Mouse (Mus musculus) limb, embryonic 12.5 days (tissue): ENCODE results near the gene Zbtb16. TPM values are rescaled to one million over a fixed set of nuclear protein-coding genes. Genes with fewer than 3 reads are reported as not detected.

Experiments used
- ATAC-seq: fragments of 200-750 bp; cut with Nextera tagmentation; 2 replicates; pipeline ENCODE4 v1.8.0; 2017; ENCODE audit warnings: low read depth, moderate TSS enrichment; ENCODE audit not compliant: insufficient number of reproducible peaks, insufficient read depth, low FRiP score, low TSS enrichment
- H3K27ac ChIP-seq: fragments of 300-500 bp; sonication (generic); 2 replicates; pipeline ENCODE4 v1.5.1; 2016; ENCODE audit warnings: mild to moderate bottlenecking, moderate library complexity
- H3K27me3 ChIP-seq: fragments of 300-500 bp; sonication (generic); 2 replicates; pipeline ENCODE4 v1.6.1; 2016; ENCODE audit warnings: mild to moderate bottlenecking, moderate library complexity
- H3K36me3 ChIP-seq: fragments of 300-500 bp; sonication (generic); 2 replicates; pipeline ENCODE4 v1.6.1; 2016; ENCODE audit warnings: mild to moderate bottlenecking, moderate library complexity
- H3K4me1 ChIP-seq: fragments of 300-500 bp; sonication (generic); replicated peaks from 2 replicates; pipeline ENCODE4 v1.6.1; 2016
- H3K4me2 ChIP-seq: fragments of 300-500 bp; sonication (generic); 2 replicates; pipeline ENCODE4 v1.6.1; 2016; ENCODE audit warnings: mild to moderate bottlenecking, moderate library complexity
- H3K4me3 ChIP-seq: fragments of 300-500 bp; sonication (generic); replicated peaks from 2 replicates; pipeline ENCODE4 v1.5.1; 2016; ENCODE audit warnings: mild to moderate bottlenecking
- H3K9ac ChIP-seq: fragments of 300-500 bp; sonication (generic); replicated peaks from 2 replicates; pipeline ENCODE4 v1.6.1; 2016; ENCODE audit warnings: mild to moderate bottlenecking, moderate library complexity
- H3K9me3 ChIP-seq: fragments of 300-500 bp; sonication (generic); 2 replicates; pipeline ENCODE4 v1.6.1; 2016; ENCODE audit warnings: mild to moderate bottlenecking, moderate library complexity
- WGBS: fragments of 180-500 bp; shearing (Covaris S2); methylation state at CpG from one replicate; pipeline ENCODE4 v1.1.7; 2016; 5-methylcytosine and 5-hydroxymethylcytosine counted together
- polyA plus RNA-seq: library from polyadenylated mRNA; unstranded; fragments of >200 nt; fragmentation: Nextera tagmentation; extraction: Ambion mirVana; gene quantifications from 2 replicates; pipeline ENCODE4 v1.2.1, GENCODE M21; 2016

The Zbtb16 gene
- polyA plus RNA-seq, 1 experiment from 2014 or later: 2.5 TPM

DNA sequence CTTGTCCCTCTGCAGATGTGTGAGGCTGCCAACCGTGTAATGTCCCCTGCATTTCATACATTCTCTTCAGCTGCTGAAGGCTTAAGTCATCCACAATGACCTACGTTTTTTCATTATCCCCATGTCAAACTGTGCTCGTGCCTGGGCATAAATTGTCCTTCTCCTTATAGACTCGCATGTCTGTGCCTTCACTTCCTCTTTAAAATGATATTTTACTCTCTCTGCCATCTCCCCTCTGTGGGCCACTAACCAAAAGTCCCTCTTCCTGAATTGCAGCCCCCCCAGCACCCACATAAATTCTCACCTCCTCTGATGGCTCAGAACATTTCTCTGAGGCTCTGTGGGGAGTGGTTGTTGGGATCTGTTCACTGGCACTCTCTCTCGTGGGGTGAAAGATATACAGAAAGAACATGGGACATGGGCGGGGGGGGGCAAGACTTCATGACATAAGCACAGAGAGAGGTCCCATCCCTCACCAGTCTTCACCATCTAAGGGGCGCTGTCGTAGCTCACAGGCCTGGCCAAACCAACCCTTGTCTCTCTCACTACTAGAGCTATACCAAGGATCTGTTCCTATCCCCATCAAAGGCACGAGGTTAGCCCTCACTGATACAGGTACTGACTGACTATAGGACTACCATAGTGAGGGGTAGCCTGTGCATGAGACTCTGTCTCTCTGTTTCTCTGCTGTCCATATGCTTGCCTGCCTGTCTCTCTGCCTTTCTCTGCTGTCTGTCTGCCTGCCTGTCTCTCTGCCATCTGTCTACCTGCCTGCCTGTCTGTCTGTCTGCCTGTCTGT is 174.6 kb downstream of the Zbtb16 start:
- Histone ChIP-seq H3K36me3 (no peaks in the 10 kb centered on the region), H3K4me1 (peaks cover 17% of the 10 kb centered on the region), H3K4me3 (no peak overlapping the region), H3K27ac (no peak overlapping the region), H3K9ac (no peak overlapping the region), H3K27me3 (peaks cover 58% of the 10 kb centered on the region), H3K9me3 (peaks cover 6% of the 10 kb centered on the region; the same call in 1 of the 2 replicates), H3K4me2 (no peak overlapping the region)
- ATAC-seq: no peak
- 72% methylated on average over 9 of the region's 9 CpGs for WGBS

DNA sequence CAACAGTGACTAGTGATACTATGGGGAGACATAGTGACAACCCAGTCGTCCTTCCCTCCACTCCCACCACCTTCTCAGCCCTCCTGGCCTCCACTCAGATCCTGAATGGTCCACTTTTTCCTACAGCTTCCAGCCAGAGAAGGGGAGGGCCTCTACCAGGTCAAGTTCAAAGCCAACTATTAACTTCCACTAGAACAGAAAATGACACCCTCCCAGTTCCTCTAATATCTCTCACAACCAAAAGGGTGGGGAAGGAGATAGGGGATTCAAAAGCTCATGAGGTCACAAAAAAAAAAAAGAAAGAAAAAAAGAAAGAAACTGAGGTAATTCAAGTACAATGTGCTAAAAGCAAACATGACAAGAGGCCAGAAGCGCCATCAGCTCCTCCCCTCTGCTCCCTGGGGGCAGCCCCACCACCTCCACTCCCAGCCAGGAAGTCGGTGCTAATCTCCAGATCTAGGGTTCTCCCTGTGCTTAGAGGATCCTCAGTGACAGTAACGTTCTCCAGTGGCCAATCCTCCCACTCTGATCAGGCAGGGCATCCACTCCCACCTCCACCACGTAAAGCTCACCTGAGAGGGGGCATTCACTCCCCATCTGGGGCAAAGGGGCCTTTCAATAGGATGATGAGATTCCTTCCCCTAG is 180.4 kb downstream of the Zbtb16 start:
- Histone ChIP-seq H3K4me3 (no peak overlapping the region), H3K4me2 (no peak overlapping the region), H3K27ac (no peak overlapping the region), H3K36me3 (no peaks in the 10 kb centered on the region), H3K27me3 (peaks cover 45% of the 10 kb centered on the region), H3K9me3 (peaks cover 6% of the 10 kb centered on the region; the same call in 1 of the 2 replicates), H3K9ac (no peak overlapping the region), H3K4me1 (peaks cover 9% of the 10 kb centered on the region; the same call in 1 of the 2 replicates)
- 17% methylated on average over 5 of the region's 5 CpGs for WGBS
- no peak for ATAC-seq

DNA sequence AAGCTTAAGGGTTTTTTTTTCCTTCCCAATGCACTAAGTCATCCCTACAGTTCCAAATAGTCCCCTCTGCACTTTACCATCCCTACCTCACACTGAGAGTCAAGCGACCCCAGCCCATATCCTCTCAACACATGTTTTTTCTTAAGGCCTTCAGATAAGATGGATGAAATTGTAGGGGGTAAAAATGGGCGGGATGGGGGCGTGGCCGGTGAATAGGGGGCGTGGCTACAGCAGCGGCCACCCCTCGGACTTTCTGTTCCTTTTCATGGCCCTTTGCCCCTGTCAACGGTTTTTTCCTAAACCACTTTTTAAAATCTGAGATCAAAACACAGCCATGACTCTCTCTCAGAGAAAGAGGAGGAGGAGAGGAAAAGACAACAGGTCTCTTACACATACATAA is 181.3 kb downstream of the Zbtb16 start:
- WGBS: 11% methylated on average over 8 of the region's 8 CpGs
- H3K9me3 ChIP-seq: peaks cover 6% of the 10 kb centered on the region; the same call in 1 of the 2 replicates
- no peak overlapping the region for H3K4me2 ChIP-seq
- H3K4me3 ChIP-seq: no peak overlapping the region
- no peak overlapping the region for H3K9ac ChIP-seq
- ATAC-seq: no peak
- peaks cover 53% of the 10 kb centered on the region for H3K27me3 ChIP-seq
- H3K4me1 ChIP-seq: peaks cover 17% of the 10 kb centered on the region
- no peaks in the 10 kb centered on the region for H3K36me3 ChIP-seq
- no peak overlapping the region for H3K27ac ChIP-seq

DNA sequence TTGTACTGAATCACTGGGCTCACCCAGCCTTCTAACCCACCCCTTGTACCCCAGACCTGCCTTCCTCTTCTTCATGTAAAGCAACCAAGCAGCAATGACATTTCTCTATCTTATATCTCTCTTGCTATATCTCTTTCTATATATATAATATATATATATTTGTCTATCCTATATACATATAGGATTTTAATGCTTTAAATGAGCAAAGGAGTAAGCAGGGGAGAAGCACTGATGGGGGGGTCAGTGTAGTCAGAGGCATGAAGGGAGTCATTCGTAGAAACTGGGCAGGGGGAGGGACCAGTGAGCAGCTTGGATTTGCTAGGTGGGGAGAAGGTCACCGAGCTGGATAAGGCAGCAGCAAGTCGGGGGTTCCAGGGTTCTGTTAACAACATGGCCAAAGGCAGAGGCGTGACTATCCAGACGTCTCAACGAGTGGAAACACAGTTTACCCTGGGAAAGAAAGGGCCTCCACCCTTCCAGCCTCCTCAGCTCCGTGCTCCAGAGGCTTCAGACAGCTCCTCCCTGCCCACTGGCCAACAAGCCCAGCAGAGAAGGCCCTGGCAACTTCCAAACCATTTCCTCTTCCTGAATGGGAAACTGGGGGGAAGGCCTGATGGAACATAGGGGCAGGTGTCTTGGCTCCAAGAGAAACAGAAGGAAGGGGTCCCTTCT is 182.5 kb downstream of the Zbtb16 start:
- no peak overlapping the region for H3K4me2 ChIP-seq
- no peaks in the 10 kb centered on the region for H3K36me3 ChIP-seq
- H3K27ac ChIP-seq: no peak overlapping the region
- WGBS: 49% methylated on average over 7 of the region's 7 CpGs
- peaks cover 62% of the 10 kb centered on the region for H3K27me3 ChIP-seq
- H3K4me3 ChIP-seq: no peak overlapping the region
- H3K9me3 ChIP-seq: no peaks in the 10 kb centered on the region
- H3K9ac ChIP-seq: no peak overlapping the region
- ATAC-seq: no peak
- peaks cover 28% of the 10 kb centered on the region for H3K4me1 ChIP-seq

DNA sequence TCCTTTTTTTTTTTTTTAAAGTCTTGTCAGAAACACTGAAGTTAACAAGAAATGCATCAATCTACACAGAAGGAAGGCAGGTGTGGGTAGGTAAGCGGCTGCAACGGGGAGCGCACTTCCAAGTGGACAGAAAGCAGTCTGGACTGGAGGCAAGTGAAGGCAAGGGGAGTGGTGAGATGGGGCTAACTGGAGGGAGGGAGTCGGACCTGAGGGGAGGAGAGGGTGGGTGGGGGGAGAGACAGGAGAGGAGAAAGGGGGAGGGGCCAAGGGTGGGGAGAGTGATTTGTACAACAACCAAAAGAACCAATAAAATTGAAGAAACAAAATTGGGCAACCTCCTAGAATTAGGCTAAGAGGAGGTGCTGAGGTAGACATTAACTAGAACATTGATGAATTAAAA is 184.0 kb downstream of the Zbtb16 start:
- Histone ChIP-seq H3K4me3 (no peak overlapping the region), H3K4me1 (peaks cover 43% of the 10 kb centered on the region), H3K9me3 (no peaks in the 10 kb centered on the region), H3K36me3 (no peaks in the 10 kb centered on the region), H3K27me3 (peaks cover 68% of the 10 kb centered on the region), H3K9ac (no peak overlapping the region), H3K27ac (no peak overlapping the region), H3K4me2 (no peak overlapping the region)
- 51% methylated on average over 4 of the region's 4 CpGs for WGBS
- no peak for ATAC-seq

DNA sequence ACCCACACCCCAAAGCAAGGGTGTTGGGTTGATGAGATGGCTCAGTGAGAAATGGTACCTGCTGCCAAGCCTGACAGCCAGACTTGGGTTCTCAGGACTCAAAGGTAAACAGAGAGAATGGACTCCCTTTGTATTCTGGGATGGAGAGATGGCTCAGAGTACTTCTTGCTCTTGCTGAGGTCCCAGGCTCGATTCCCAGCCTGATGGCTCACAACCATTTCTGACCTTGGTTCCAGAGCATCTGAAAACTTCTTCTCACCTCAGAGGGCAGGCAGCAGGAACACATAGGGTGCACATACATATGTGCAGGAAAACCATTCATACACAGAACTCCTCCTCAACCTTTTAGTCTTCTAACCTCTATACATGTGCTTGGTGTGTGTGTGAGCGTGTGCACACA is 185.2 kb downstream of the Zbtb16 start:
- Histone ChIP-seq H3K27ac (no peak overlapping the region), H3K27me3 (peaks cover 69% of the 10 kb centered on the region), H3K4me3 (no peak overlapping the region), H3K4me2 (no peak overlapping the region), H3K36me3 (no peaks in the 10 kb centered on the region), H3K9me3 (no peaks in the 10 kb centered on the region), H3K4me1 (peaks cover 44% of the 10 kb centered on the region), H3K9ac (no peak overlapping the region)
- WGBS: 80% methylated on average over 2 of the region's 2 CpGs
- ATAC-seq: no peak

DNA sequence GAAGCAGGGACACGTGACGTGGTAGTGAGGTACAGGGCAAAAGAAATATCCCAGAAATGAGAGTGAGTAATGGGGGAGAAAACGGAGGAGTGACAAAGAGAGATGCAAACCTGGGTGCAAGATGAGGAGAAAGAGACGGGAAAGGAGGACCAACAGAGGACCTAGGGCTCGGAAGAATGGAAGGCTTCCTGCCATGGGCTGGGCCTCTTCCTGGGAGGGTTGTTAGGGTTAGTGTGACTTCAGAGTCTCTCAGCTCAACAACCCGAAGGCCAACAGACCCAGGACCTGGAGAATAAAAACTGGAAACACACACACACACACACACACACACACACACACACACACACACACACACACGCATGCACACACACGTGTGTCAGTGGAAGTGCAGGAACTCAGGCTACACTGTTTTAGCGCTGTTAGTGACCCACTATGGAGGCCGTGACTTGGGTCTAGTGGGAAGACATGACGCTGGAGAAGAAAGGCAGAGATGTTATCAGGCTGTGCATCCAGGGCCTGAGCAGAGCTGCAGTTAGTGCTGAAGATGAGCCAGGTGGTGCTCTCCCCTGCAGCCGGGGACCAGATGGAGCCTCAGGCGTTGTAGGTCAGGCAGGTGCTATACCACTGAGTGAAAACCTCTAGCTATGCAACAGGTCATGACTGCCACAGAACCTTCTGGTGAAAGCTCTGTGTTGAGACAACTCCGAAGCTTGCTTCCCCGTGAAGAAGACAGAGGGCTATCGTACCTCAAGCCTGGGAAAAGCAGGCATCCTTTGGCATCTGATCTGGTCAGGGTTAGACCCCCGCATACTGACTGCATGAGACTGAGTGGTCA is 186.0 kb downstream of the Zbtb16 start:
- Histone ChIP-seq H3K9ac (0 out of 2 replicates have a peak overlapping the region, but pooled peaks have one; percentile 8), H3K4me2 (peak overlapping the region; percentile 52), H3K4me1 (peaks cover 43% of the 10 kb centered on the region), H3K4me3 (no peak overlapping the region), H3K27ac (no peak overlapping the region), H3K36me3 (no peaks in the 10 kb centered on the region), H3K27me3 (peaks cover 69% of the 10 kb centered on the region), H3K9me3 (no peaks in the 10 kb centered on the region)
- no peak for ATAC-seq
- 42% methylated on average over 17 of the region's 17 CpGs for WGBS

DNA sequence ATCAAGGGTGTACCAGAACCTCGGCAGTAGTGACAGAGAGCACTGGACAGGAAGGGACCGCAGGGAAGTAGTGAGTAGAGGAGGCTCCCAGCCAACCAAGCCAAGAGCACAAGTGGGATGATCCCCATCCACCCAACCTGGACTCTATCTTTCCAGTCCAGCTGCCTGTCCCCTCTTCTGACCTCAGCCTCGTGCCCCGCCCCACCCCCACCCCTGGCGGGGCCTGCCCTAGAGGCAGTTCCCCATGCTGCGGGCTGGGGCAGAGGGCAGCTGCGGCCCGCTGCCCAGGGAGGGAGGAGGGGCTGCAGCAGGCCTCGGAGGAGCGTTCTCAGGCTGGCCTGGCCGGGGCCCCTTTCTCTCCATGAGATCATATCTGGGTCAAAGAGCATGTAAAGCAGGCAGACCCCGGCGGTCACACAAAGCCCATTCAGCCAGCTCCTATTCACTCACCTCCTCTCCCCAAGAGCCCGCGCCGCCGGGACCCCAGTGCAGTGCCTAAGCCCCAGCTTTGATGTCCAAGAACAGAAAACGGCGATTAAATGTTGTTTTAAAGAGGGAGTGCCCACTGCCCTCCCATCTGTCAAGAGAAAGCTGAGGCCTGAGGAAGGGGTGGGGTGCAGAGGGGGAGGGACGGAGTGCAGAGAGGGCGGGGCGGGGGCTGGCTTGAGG is 186.8 kb downstream of the Zbtb16 start:
- peak overlapping the region; percentile 8; the same call in 1 of the 2 replicates for H3K9ac ChIP-seq
- WGBS: 1% methylated on average over 22 of the region's 22 CpGs
- peak overlapping the region; percentile 28 for H3K4me3 ChIP-seq
- peaks cover 65% of the 10 kb centered on the region for H3K27me3 ChIP-seq
- no peaks in the 10 kb centered on the region for H3K36me3 ChIP-seq
- H3K27ac ChIP-seq: no peak overlapping the region
- ATAC-seq: no peak
- H3K4me2 ChIP-seq: peak overlapping the region; percentile 52
- peaks cover 5% of the 10 kb centered on the region for H3K9me3 ChIP-seq
- peaks cover 37% of the 10 kb centered on the region for H3K4me1 ChIP-seq

DNA sequence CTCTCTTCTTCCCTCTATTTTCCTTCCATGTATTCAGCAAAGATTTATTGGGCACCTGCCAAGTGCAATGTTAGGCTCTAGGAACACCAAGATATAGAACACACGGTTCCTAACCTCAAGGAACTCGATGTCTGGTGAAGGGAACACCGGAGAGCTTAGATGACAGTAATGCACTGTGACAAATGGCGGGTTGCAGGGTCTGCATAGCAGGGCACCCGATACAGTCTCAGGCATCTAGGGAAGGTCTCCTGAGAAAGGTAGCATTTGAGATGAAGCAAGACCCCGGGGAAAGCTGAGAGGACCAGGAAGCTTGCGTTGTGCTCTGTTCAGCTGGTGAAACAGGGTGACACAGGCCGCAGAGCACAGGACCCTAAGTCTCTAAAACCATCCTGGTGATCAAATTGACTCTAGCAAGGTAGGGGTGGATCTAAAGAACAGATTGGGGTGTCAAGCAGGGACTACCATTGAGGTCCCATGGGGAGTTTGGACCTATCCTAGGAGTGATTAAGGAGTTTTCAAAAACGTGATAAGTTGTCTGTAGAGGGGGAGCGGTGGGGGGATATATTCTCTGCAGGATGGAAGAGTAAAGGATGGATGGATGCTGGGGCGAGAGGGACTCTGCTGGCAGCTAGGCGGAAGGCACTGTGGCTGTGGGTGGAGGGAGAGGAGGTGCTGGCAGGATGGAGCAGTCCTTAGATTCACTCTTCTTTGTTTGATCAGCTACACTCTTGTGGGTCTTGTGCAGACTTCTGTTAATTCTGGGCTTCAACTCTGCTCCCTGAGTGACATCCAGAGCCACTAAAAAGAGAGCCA is 187.5 kb downstream of the Zbtb16 start:
- ATAC-seq: no peak
- H3K27ac ChIP-seq: no peak overlapping the region
- no peak overlapping the region for H3K4me3 ChIP-seq
- H3K9ac ChIP-seq: no peak overlapping the region; the same call in 1 of the 2 replicates
- no peaks in the 10 kb centered on the region for H3K36me3 ChIP-seq
- H3K9me3 ChIP-seq: peaks cover 8% of the 10 kb centered on the region
- 39% methylated on average over 12 of the region's 12 CpGs for WGBS
- peaks cover 59% of the 10 kb centered on the region for H3K27me3 ChIP-seq
- peaks cover 37% of the 10 kb centered on the region for H3K4me1 ChIP-seq
- peak overlapping the region; percentile 52 for H3K4me2 ChIP-seq
